Comparison of ENCODE assay signal across 8 mouse cellular contexts in genomic region chr1:60409168-60409828, GRCm38 (mm10). TPM values are rescaled to one million over a fixed set of nuclear protein-coding genes. Genes with fewer than 3 reads are reported as not detected.
DNase-seq lines count a peak whose midpoint lies in the region; ATAC-seq and TF ChIP-seq lines count a peak whose summit lies in the region.

TSS of gene Abi2 (plus strand) at chr1:60409619.

- TF ChIP-seq POLR2A in embryonic fibroblast, embryonic 13.5 days (IDR thresholded peaks at IDR 0.05; ENCODE audit: low read depth, low read length), result peak; percentile 80

- peak within 1 kb of the TSS; percentile 72 for H3ac ChIP-seq in C2C12 (ENCODE audit: control insufficient read depth, insufficient read length, low read depth)

- no peaks in the 10 kb centered on the region for H3K36me3 ChIP-seq in C2C12 (ENCODE audit: control insufficient read depth, insufficient read depth)
- no peaks in the 10 kb centered on the region for H3K36me3 ChIP-seq in heart, embryonic 11.5 days (ENCODE audit: control insufficient read depth, insufficient read depth, low read length)
- H3K36me3 ChIP-seq in kidney, embryonic 15.5 days, result no peaks in the 10 kb centered on the region
- H3K36me3 ChIP-seq in limb, embryonic 15.5 days, result no peaks in the 10 kb centered on the region
- no peaks in the 10 kb centered on the region for H3K36me3 ChIP-seq in midbrain, postnatal 0 days (ENCODE audit: insufficient read depth, low read length)

- no peak for TF ChIP-seq CTCF in C2C12 (IDR thresholded peaks at IDR 0.05; ENCODE audit: control insufficient read depth, insufficient read depth, insufficient read length)
- TF ChIP-seq CTCF in embryonic fibroblast, embryonic 13.5 days (IDR thresholded peaks at IDR 0.05; ENCODE audit: borderline replicate concordance, insufficient read depth, low read length), result no peak
- no peak for TF ChIP-seq CTCF in midbrain, postnatal 0 days (IDR thresholded peaks at IDR 0.05)

- peaks cover 22% of the 10 kb centered on the region for H3K79me3 ChIP-seq in C2C12 (ENCODE audit: low read depth)

- 0 out of 2 replicates have a peak, but pooled peaks cover 3% of the 10 kb centered on the region for H3K4me1 ChIP-seq in embryonic fibroblast, embryonic 13.5 days (ENCODE audit: control insufficient read depth, insufficient read depth, low read length)
- H3K4me1 ChIP-seq in heart, embryonic 11.5 days (ENCODE audit: control insufficient read depth, insufficient read depth, low read length), result peaks cover 20% of the 10 kb centered on the region
- H3K4me1 ChIP-seq in kidney, embryonic 15.5 days, result peaks cover 15% of the 10 kb centered on the region
- H3K4me1 ChIP-seq in limb, embryonic 15.5 days, result peaks cover 9% of the 10 kb centered on the region
- H3K4me1 ChIP-seq in midbrain, postnatal 0 days (ENCODE audit: insufficient read depth, low read length), result peaks cover 10% of the 10 kb centered on the region; the same call in 1 of the 2 replicates

- H3K4me2 ChIP-seq in heart, embryonic 11.5 days, result peak within 1 kb of the TSS; percentile 78
- peak within 1 kb of the TSS; percentile 69 for H3K4me2 ChIP-seq in kidney, embryonic 15.5 days
- H3K4me2 ChIP-seq in limb, embryonic 15.5 days, result peak within 1 kb of the TSS; percentile 64
- H3K4me2 ChIP-seq in midbrain, postnatal 0 days (ENCODE audit: low read depth, low read length, poor library complexity, severe bottlenecking), result peak within 1 kb of the TSS; percentile 72

- H3K4me3 ChIP-seq in C2C12 (ENCODE audit: insufficient read depth, poor library complexity, severe bottlenecking), result peak within 1 kb of the TSS; percentile 75
- peak within 1 kb of the TSS; percentile 92 for H3K4me3 ChIP-seq in embryonic fibroblast, embryonic 13.5 days (ENCODE audit: insufficient read depth, low read length)
- peak within 1 kb of the TSS; percentile 94 for H3K4me3 ChIP-seq in heart, embryonic 11.5 days (ENCODE audit: low read depth, low read length)
- peak within 1 kb of the TSS; percentile 94 for H3K4me3 ChIP-seq in kidney, embryonic 15.5 days (replicated peaks)
- H3K4me3 ChIP-seq in limb, embryonic 15.5 days, result peak within 1 kb of the TSS; percentile 95
- peak within 1 kb of the TSS; percentile 93 for H3K4me3 ChIP-seq in midbrain, postnatal 0 days (ENCODE audit: low read depth, low read length)

- no peaks in the 10 kb centered on the region for H3K27me3 ChIP-seq in C2C12 (ENCODE audit: control insufficient read depth, insufficient read depth, insufficient read length)
- no peaks in the 10 kb centered on the region for H3K27me3 ChIP-seq in heart, embryonic 11.5 days (ENCODE audit: control insufficient read depth, insufficient read depth, low read length)
- H3K27me3 ChIP-seq in kidney, embryonic 15.5 days, result no peaks in the 10 kb centered on the region
- H3K27me3 ChIP-seq in limb, embryonic 15.5 days, result no peaks in the 10 kb centered on the region
- no peaks in the 10 kb centered on the region for H3K27me3 ChIP-seq in midbrain, postnatal 0 days (ENCODE audit: insufficient read depth, low read length)

- no peaks in the 10 kb centered on the region for H3K9me3 ChIP-seq in heart, embryonic 11.5 days (replicated peaks; ENCODE audit: control insufficient read depth, low read length)
- no peaks in the 10 kb centered on the region for H3K9me3 ChIP-seq in kidney, embryonic 15.5 days (replicated peaks)
- H3K9me3 ChIP-seq in limb, embryonic 15.5 days, result no peaks in the 10 kb centered on the region
- no peaks in the 10 kb centered on the region for H3K9me3 ChIP-seq in midbrain, postnatal 0 days (ENCODE audit: low read length)

- peak within 1 kb of the TSS; percentile 96 for H3K9ac ChIP-seq in heart, embryonic 11.5 days (ENCODE audit: low read depth, low read length)
- peak within 1 kb of the TSS; percentile 78 for H3K9ac ChIP-seq in kidney, embryonic 15.5 days
- peak within 1 kb of the TSS; percentile 83 for H3K9ac ChIP-seq in limb, embryonic 15.5 days
- H3K9ac ChIP-seq in midbrain, postnatal 0 days (replicated peaks; ENCODE audit: low read length, poor library complexity, severe bottlenecking), result peak within 1 kb of the TSS; percentile 95

- peaks cover 41% of the 10 kb centered on the region for H3K79me2 ChIP-seq in C2C12 (ENCODE audit: control insufficient read depth, insufficient read depth)

- DNase-seq in brain, adult 2 months (ENCODE audit: low read depth, low spot score), result peak; percentile 95
- peak; percentile 95 for DNase-seq in midbrain, postnatal 0 days (ENCODE audit: low spot score)
- peak; percentile 67 to 71 for DNase-seq in spleen, postnatal 36 days (ENCODE audit: low spot score in 2 of 2)

- peak within 1 kb of the TSS; percentile 84 for H3K27ac ChIP-seq in embryonic fibroblast, embryonic 13.5 days (ENCODE audit: insufficient read depth, low read length)
- H3K27ac ChIP-seq in heart, embryonic 11.5 days (ENCODE audit: low read depth, low read length), result peak within 1 kb of the TSS; percentile 95
- peak within 1 kb of the TSS; percentile 97 for H3K27ac ChIP-seq in kidney, embryonic 15.5 days
- H3K27ac ChIP-seq in limb, embryonic 15.5 days, result peak within 1 kb of the TSS; percentile 93
- peak within 1 kb of the TSS; percentile 98 for H3K27ac ChIP-seq in midbrain, postnatal 0 days (ENCODE audit: low read depth, low read length)

- ATAC-seq in heart, embryonic 11.5 days (replicated peaks; ENCODE audit: insufficient number of reproducible peaks, low FRiP score, low TSS enrichment), result peak; percentile 91
- peak; percentile 95 for ATAC-seq in kidney, embryonic 15.5 days (replicated peaks; ENCODE audit: low FRiP score)
- ATAC-seq in limb, embryonic 15.5 days (ENCODE audit: insufficient number of reproducible peaks, low FRiP score, low TSS enrichment, low read depth), result peak; percentile 93
- peak; percentile 94 for ATAC-seq in midbrain, postnatal 0 days (ENCODE audit: low FRiP score)

- WGBS in heart, embryonic 11.5 days (ENCODE audit: insufficient replicate concordance), result 1% methylated on average over 34 of the region's 69 CpGs
- 0% methylated on average over 57 of the region's 69 CpGs for WGBS in kidney, embryonic 15.5 days
- 0% methylated on average over 52 of the region's 69 CpGs for WGBS in limb, embryonic 15.5 days
- under 1% methylated on average over 41 of the region's 69 CpGs for WGBS in midbrain, postnatal 0 days

TF ChIP-seq in C2C12, 6 proteins besides CTCF, POLR2A, EP300 and RAD21:
- TF ChIP-seq MYOD1 (IDR thresholded peaks at IDR 0.05; ENCODE audit: control insufficient read depth, insufficient read length, low read depth) (no peak), MAX (IDR thresholded peaks at IDR 0.05) (no peak), MYOG (IDR thresholded peaks at IDR 0.05; ENCODE audit: control insufficient read depth, extremely low read depth, insufficient read length) (no peak), FOSL1 (IDR thresholded peaks at IDR 0.05; ENCODE audit: insufficient read depth, low read length, poor library complexity, severe bottlenecking) (no peak), CEBPB (IDR thresholded peaks at IDR 0.05; ENCODE audit: low read depth) (no peak), USF1 (IDR thresholded peaks at IDR 0.05; ENCODE audit: low read depth) (no peak)

RNA-seq across cellular contexts. Expression of gene Abi2, which starts in this region (rescaled TPM):
- 4.8 TPM for polyA plus RNA-seq in C2C12 (2012; fragmentation: generic; extraction: Trizol)
- 23.7 and 29.7 TPM in 2 replicates for polyA plus RNA-seq in embryonic fibroblast, embryonic 13.5 days (2011; ENCODE audit: insufficient read length, low read depth, missing spikeins)
- polyA plus RNA-seq in heart, embryonic 11.5 days (2014; fragmentation: Nextera tagmentation; extraction: Ambion mirVana), result 37.0 and 39.6 TPM in 2 replicates
- 37.5 and 39.6 TPM in 2 replicates for polyA plus RNA-seq in kidney, embryonic 15.5 days (2015; fragmentation: Nextera tagmentation; extraction: Ambion mirVana)
- 16.9 and 19.1 TPM in 2 replicates for polyA plus RNA-seq in limb, embryonic 15.5 days (2015; fragmentation: Nextera tagmentation; extraction: Ambion mirVana)
- total RNA-seq in midbrain, postnatal 0 days (2014; rRNA removed), result 269 and 303 TPM in 2 replicates
- polyA plus RNA-seq in midbrain, postnatal 0 days (2015; fragmentation: Nextera tagmentation; extraction: Ambion mirVana), result 88.0 and 98.2 TPM in 2 replicates

Comparison
In these comparisons a context has a peak if more than half of its experiments do, and no peak if none do; other contexts are left out.
1. Peak in every context shown above with its lines: DNase-seq, ATAC-seq, H3K4me3 ChIP-seq and H3K27ac ChIP-seq.